Mouse (Mus musculus) embryo, embryonic 11.5 days (tissue): ENCODE measurements around the gene Ccdc177.

Experiments used
- DNase-seq: peaks from one replicate; pipeline ENCODE4 v3.0.0-alpha.2; 2012; ENCODE audit warnings: low read depth, low spot score

Ccdc177 gene

DNA sequence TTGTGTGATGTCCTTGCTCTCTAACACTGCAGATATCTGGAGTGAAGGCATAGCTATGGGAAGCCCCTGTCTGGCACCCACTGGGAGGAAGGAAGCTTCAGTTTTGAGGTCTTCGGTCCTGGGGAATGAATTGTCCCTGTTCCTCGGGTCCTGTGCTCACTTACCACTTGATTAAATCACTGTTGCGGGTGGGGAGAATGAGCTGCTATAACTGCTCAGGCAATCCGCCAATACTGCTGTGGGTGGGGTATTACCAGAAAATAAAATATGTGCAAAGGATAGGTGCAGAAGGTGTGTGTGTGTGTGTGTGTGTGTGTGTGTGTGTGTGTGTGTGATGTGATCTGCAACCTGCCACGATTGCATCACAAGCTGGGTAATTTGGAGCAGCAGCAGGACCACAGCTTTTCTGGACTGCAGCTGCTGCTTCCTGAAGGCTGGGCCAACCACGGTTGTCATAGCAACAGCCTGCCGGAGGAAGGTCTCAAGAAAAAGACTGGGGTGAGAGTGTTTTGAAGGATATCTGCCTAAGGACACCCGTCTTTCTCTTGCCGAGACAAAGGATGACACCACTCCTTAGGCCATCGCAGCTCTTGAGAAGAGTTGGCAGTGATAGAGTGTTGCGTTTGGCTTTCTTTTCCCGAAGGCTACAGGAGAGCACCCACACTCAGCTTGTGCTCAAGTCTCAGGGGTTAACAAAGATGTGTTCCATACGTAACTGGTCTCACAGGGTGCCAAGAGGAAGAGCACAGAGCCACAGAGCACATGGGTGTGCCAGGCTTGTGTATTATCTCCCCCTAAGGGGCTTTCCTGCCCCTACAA is 23.8 kb downstream of the Ccdc177 start:
- DNase-seq, result no peak

DNA sequence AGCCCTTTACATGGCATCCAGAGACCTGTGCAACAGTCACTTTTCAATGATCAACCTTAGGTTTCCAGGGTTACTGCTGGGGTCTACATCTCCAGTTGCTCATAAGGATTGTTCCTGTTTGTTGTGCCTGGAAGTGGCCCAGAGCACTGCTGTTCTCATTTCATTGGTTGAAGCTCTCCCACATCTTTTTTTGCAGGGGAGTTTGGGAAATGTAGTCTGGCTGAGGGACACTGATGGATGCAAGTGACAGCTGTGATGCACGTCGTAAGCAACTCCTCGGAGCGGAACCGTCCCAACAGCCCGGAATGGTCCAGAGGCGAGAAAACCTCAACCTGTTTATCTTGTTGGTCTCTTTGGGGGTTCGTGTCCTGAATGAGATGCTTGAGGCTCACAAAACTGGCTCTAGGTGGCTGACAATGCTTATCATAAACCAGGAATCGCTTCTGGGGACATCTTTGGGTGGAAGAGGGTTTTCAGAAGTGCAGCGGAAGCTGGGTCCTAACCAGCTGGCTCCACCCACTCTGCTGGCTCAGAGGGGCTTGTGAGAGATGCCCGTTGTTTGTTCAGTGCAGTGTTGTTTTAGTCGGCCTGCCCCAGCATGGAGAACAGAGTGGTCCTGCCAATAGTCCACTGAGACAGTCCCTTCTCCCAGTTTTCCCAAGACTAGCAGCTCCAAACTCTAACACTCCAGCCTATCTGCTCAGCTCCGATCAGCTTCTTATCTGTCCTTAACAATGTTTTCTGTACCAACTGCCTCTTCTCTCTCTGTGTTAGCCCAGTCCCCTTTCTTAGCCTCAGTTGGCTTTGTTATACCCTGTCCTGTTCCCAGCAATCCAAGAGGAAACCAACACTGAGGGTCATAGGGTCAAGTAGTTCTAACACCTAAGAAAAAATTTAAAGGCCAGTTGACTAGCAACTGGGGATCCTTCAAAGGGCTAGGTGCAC is 25.7 kb downstream of the Ccdc177 start:
- no peak for DNase-seq

DNA sequence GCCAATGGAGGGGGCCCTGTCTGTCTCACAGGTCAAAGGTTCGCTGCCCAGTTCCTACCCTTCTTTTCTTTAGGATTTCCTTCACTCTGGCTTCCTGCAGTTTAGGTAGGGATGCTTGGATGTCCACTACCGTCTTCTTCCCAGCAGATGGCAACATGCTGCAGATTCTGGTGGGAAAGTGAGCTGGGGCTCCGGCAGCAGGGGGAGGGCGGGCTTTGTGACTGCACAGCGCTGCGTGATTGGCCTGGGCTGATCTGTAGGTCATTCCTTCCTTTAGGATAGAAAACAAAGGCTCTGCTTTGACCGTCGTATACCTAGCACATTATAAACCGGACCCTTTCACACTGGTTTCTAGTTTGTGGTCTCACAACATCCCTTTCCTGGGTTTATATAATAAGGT is 29.9 kb downstream of the Ccdc177 start:
- peak; percentile 53 for DNase-seq

GRCm38 (mm10) chr12:80729758-80730530 is 30.5 kb downstream of the Ccdc177 start:
- DNase-seq, result no peak

DNA sequence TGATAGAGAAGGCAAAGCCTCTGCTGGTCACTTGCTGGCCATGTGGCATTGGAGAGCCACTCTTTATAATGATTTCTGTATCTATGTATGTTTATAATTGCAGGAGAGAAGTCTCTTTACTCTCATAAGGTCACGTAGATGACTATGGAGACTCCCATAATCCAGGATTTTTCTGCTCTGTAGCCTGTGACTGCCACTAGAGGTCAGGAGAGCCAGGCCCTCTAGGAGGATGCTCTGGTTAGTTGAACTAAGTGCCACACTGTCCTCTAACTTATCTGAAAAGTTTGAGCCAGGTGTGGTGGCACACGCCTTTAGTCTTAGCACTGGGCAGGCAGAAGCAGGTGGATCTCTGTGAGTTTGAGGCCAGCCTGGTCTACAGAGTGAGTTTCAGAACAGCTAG is 31.7 kb downstream of the Ccdc177 start:
- DNase-seq, result no peak

DNA sequence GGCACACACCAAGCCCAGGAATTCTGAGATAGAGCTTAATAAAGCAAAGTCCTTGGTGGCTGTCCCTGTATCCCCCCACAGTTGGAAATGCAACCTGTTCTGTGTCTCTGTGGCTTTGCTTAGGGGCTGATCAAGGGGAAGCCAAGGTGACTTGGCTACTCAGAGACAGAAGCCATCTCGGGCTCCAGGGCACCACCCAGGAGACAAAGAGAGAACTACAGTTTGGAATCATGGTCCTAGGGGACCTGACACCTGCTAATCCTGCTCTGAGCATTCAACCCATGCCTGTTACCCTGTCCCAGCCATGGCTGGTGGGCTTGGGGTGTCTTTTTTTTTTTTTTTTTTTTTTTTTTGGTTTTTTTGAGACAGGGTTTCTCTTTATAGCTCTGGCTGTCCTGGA is 32.3 kb downstream of the Ccdc177 start:
- DNase-seq, result no peak

DNA sequence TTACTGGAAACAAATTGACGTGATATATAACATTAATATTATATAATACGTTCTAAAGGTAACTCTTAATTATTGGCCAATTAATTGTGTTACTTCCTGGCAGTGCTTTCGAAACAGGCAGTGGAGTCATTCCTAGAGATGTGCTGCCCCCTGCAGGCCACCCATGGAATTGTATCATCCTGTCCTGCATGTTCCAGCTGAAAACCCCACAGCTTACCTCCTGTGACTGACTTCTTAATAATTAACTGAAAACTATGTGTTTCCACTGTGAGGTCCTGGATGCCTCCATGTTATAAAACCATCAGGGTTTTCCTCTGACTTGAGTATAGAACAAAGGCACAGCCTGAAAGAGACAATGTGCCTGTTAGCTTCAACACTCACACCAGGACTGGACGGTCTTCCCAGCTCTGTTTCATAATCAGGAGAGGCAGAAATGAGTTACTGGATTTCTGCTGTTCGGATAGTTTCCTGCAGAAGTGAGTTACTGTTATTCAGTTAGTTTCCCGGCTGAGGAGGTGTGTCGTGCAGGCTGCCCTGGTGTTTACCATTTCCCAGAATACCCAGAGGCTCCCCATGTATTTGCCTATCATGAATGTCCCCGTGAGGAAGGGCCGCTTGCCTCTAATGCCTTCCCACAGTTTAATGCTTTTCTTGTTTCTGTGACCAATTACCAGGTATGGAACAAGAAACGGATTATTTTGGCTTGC is 35.5 kb downstream of the Ccdc177 start:
- DNase-seq, result peak; percentile 42

DNA sequence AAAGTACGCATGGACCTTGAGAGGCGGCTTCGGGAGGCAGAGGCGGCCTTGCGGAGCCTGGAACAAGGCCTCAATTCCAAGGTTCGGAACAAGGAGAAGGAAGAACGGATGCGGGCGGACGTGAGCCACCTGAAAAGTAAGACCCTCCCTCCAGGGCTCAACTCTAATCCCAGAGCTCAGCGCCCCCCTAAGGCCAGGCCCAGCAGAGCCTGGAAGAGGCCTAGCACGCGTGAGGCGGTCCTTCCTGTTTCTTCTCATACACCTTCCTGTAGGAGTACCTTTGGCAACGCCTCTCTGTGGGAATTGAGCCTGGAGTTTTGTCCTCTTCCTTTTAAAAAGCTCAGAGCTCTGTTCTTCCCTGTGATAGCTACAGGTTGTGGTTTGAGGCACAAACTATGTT is 39.0 kb downstream of the Ccdc177 start:
- DNase-seq, result no peak

DNA sequence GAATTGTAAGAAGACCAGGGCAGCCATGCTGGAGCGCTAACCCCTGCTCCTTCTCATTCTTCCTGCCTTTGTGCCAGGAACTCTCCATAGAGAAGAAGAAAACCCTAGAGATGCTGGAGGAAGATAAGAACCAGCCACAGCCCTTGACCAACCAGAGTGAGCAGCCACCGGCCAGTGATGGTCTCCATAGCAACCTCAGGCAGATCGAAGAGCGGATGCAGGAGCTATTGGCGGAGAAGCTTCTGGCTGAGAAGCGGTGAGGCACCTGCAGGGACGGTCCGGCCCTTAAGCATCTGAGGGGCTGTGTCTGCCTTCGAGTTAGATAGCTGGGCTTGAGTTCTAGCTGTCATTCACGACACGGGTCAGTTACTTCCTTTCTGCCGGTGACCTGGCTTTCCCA is 40.0 kb downstream of the Ccdc177 start:
- DNase-seq, result no peak

DNA sequence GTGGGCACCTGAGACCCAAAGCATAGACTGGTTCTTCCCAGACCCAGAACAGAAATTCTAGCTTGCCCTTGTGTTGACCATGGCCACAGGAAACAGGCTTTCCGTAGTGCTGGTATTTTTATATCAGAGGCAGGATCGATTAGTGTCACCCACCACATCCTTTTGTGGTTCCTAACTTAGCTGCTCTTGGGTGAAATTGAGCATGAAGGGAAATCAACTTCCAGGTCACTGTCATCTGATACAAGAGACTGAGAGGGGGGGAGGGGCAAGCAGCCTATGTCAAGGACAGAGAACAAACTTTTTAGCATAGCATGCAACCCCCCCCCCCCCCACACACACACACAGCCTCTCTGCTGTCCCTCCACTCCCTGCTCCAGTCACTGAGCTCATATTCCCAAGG is 41.3 kb downstream of the Ccdc177 start:
- DNase-seq, result no peak

DNA sequence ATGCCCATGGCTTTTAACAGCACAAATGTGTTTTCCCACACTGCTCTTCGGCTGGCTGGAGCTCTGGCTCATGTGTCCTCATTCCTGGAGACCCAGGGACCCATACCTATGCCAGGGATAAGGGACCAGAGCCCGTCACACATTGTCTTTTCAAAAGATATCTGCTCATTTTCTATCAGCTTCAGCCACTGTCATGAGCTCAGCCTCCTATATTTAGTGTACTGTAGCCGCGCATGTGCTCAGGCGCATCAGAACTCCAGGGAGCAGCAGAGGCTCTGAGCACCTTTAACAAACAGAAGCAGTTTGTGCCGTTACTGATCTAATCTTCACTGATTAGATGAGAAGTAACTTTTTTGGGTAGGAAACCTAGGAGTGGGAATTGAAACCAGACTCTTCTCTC is 44.6 kb downstream of the Ccdc177 start:
- no peak for DNase-seq

DNA sequence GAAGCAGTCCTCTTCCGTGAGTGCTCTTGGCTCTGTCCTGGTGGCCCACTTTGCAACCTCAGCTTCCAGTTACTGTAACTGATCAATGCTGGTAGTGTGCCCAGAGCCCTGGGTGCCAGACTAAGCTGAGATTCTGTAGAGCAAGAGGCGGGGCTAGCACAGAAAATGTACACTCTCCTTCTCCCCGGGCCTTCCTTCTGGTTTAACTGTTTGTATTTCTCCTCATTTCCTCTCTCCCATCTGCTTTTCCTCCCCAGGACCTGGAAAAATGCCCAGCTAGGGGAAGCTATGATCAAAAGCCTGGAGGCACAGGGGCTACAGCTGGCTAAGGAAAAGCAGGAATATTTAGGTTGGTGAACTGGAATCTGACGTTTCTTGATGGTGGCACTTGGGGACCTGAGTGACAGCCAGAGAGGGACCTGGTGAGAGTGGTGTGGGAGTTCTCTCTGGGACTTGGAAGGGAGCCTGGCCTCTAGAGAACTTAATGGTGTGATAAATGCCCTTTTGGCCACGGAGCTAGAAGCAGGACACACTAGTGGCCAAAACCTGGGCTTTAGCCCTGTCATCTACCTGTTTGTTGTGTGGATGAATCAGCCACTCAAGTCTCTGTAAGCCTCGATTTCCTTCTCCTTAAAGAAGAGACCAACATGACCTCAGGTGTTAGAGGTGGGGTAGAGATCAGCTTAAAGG is 53.4 kb downstream of the Ccdc177 start:
- no peak for DNase-seq

GRCm38 (mm10) chr12:80706208-80706914 is 54.1 kb downstream of the Ccdc177 start:
- no peak for DNase-seq
